Mouse (Mus musculus) CH12.LX (cell line): ENCODE data around the gene Asic2.

ENCODE experiments used
- SIN3A ChIP-seq: IDR thresholded peaks from 2 replicates; pipeline ENCODE4 v1.6.1; 2012; ENCODE audit warnings: low read length, improper control_type of control experiment, inconsistent platforms
- USF1 ChIP-seq: IDR thresholded peaks from 2 replicates; pipeline ENCODE4 v1.6.1; 2014; ENCODE audit warnings: low read depth, mild to moderate bottlenecking, inconsistent platforms, low read length, improper control_type of control experiment
- ZNF384 ChIP-seq: IDR thresholded peaks from 2 replicates; pipeline ENCODE4 v1.6.1; 2012; ENCODE audit warnings: low read depth, low read length, improper control_type of control experiment, inconsistent platforms

GRCm38 (mm10) chr11:81150621-81151020 lies 817.6 kb downstream of the Asic2 start:
- no peak for TF ChIP-seq ZNF384
- no peak for TF ChIP-seq SIN3A
- no peak for TF ChIP-seq USF1
